In genomic region chr3:135327601-135328000, GRCm38 (mm10) we compare ENCODE assay signal across 14 mouse cellular contexts. TPM values are rescaled to one million over a fixed set of nuclear protein-coding genes. Genes with fewer than 3 reads are reported as not detected.
A peak's percentile ranks its signal among the peaks of the same experiment; 100 is the strongest.
DNase-seq lines count a peak whose midpoint lies in the region; ATAC-seq and TF ChIP-seq lines count a peak whose summit lies in the region.
"Had no signal": no experiment of that assay in that cellular context is flagged by ENCODE, and none has a peak within 500 bp of the region (broad histone marks: within the 10 kb centered on the region; RNA-seq: fewer than 3 reads in every experiment).

No protein-coding gene starts in this region.

- H3K4me1 ChIP-seq in lung, embryonic 14.5 days (ENCODE audit: insufficient read depth), result no peaks in the 10 kb centered on the region
- H3K4me1 ChIP-seq: limb, embryonic 10.5 days had no signal

- TF ChIP-seq CTCF in lung, embryonic 14.5 days (IDR thresholded peaks at IDR 0.05; ENCODE audit: low read depth), result peak; percentile 41

- no peak overlapping the region for H3K9ac ChIP-seq in lung, embryonic 14.5 days

- 71% methylated on average over 2 of the region's 2 CpGs for WGBS in lung, embryonic 14.5 days

- DNase-seq in CD4-positive, CD25-positive, alpha-beta regulatory T cell, adult 2 months (ENCODE audit: low read depth, low spot score), result peak; percentile 65
- no peak for DNase-seq in lung, embryonic 14.5 days
- no peak for DNase-seq in lung, postnatal 14 days
- peak; percentile 16 for DNase-seq in c-Kit-positive CD71-positive TER-119-negative erythroid progenitor cells, embryonic 14.5 days (ENCODE audit: low read depth)
- DNase-seq in thymus, postnatal 25 days, result peak; percentile 23
- no peak for DNase-seq in frontal cortex, adult 2 months (ENCODE audit: extremely low spot score in 1 of 2, low spot score in 1 of 2)
- DNase-seq in gastrocnemius, postnatal 14 days, result no peak
- DNase-seq: adrenal gland, postnatal 10 days; heart, postnatal 4 days; right cerebral cortex, postnatal 14 days had no signal

- intact Hi-C loops in gastrocnemius, postnatal 14 days (cut with DNase I; ENCODE audit: low total_unique reads), result loop anchor here (5.0 kb wide), 1 partner anchor 45 kb away; the partner anchor contains the start of gene Bdh2

- no peak overlapping the region for H3K4me3 ChIP-seq in lung, embryonic 14.5 days (ENCODE audit: low read depth, low read length)
- H3K4me3 ChIP-seq: embryonic facial prominence, embryonic 10.5 days; limb, embryonic 10.5 days had no signal

- no peak overlapping the region for H3K27ac ChIP-seq in lung, embryonic 14.5 days (ENCODE audit: low read depth)
- H3K27ac ChIP-seq: embryonic facial prominence, embryonic 10.5 days; limb, embryonic 10.5 days had no signal

- no peak overlapping the region for H3K4me2 ChIP-seq in lung, embryonic 14.5 days

- no peaks in the 10 kb centered on the region for H3K9me3 ChIP-seq in lung, embryonic 14.5 days (ENCODE audit: low read depth, low read length)
- H3K9me3 ChIP-seq: embryonic facial prominence, embryonic 10.5 days; limb, embryonic 10.5 days had no signal

- ATAC-seq in CD4-positive, CD25-positive, alpha-beta regulatory T cell, adult 4 months, result no peak
- ATAC-seq in lung, embryonic 14.5 days (ENCODE audit: insufficient read depth), result no peak

- H3K36me3 ChIP-seq in lung, embryonic 14.5 days (ENCODE audit: insufficient read depth), result no peaks in the 10 kb centered on the region
- H3K36me3 ChIP-seq: embryonic facial prominence, embryonic 10.5 days; limb, embryonic 10.5 days had no signal

- no peaks in the 10 kb centered on the region for H3K27me3 ChIP-seq in lung, embryonic 14.5 days (ENCODE audit: insufficient read depth, low read length)

RNA-seq across cellular contexts. Expression of gene Slc9b2, which starts 20.1 kb away (rescaled TPM):
- 10 to 100 TPM; 13.6 to 18.6 TPM for polyA plus RNA-seq in CD4-positive, CD25-positive, alpha-beta regulatory T cell, adult 4 months (2017; shearing (Covaris generic))
- polyA plus RNA-seq in lung, embryonic 14.5 days (2014; fragmentation: Nextera tagmentation; extraction: Ambion mirVana), result 1.1 and 2.2 TPM in 2 replicates
- 2.5 and 3.6 TPM in 2 replicates for polyA plus RNA-seq in frontal cortex, adult 2 months (2012; rRNA removed)
- under 1 TPM; 0.29 to 0.33 TPM for total RNA-seq in gastrocnemius, postnatal 14 days (2021)

RNA-seq across cellular contexts. Expression of gene Slc9b1, which starts 20.2 kb away (rescaled TPM):
- polyA plus RNA-seq in CD4-positive, CD25-positive, alpha-beta regulatory T cell, adult 4 months (2017; shearing (Covaris generic)), result under 1 TPM in 1 of 2 experiments, not detected in 1; 0.43 TPM
- 0.16 and 0.34 TPM in 2 replicates for polyA plus RNA-seq in lung, embryonic 14.5 days (2014; fragmentation: Nextera tagmentation; extraction: Ambion mirVana)
- polyA plus RNA-seq in frontal cortex, adult 2 months (2012; rRNA removed), result 0.36 and 0.99 TPM in 2 replicates
- total RNA-seq in gastrocnemius, postnatal 14 days (2021), result not detected
- polyA plus RNA-seq: embryonic facial prominence, embryonic 10.5 days; neural tube, embryonic 14.5 days had no signal

RNA-seq across cellular contexts. Expression of gene Bdh2, which starts 46.6 kb away (rescaled TPM):
- polyA plus RNA-seq in CD4-positive, CD25-positive, alpha-beta regulatory T cell, adult 4 months (2017; shearing (Covaris generic)), result not detected
- polyA plus RNA-seq in lung, embryonic 14.5 days (2014; fragmentation: Nextera tagmentation; extraction: Ambion mirVana), result 7.5 and 8.7 TPM in 2 replicates
- 2.7 and 4.0 TPM in 2 replicates for polyA plus RNA-seq in frontal cortex, adult 2 months (2012; rRNA removed)
- total RNA-seq in gastrocnemius, postnatal 14 days (2021), result 1 to 10 TPM; 4.4 to 4.7 TPM

Comparison
In these comparisons a context has a peak if more than half of its experiments do, and no peak if none do; other contexts are left out.
1. DNase-seq: peak in CD4-positive, CD25-positive, alpha-beta regulatory T cell, adult 2 months (single experiment), c-Kit-positive CD71-positive TER-119-negative erythroid progenitor cells, embryonic 14.5 days (single experiment) and thymus, postnatal 25 days (single experiment); none in lung, embryonic 14.5 days (single experiment), lung, postnatal 14 days (single experiment), frontal cortex, adult 2 months (0 of 2) and gastrocnemius, postnatal 14 days (single experiment).